Mouse (Mus musculus) T-helper 2 cell (primary cell): ENCODE data around the gene Ppp2r1b.

Experiments used
- in situ Hi-C: fragments of 300-600 bp; cut with MboI, MseI; formaldehyde crosslinking; loops from one replicate; pipeline ENCODE4 v1.15.1; 2025; ENCODE audit warnings: high pct_unique_total_duplicates

Gene Ppp2r1b

GRCm38 (mm10) chr9:50845081-50845480 is at the start of gene Ppp2r1b:
Gene Ppp2r1b (plus strand): TSS chr9:50845301.
- in situ Hi-C loops: loop anchor here (10.0 to 25.0 kb wide), 2 partner anchors 300 to 442 kb away; partner anchors contain the start of gene Colca2

- in situ Hi-C loops: no loop called here
Measured at GRCm38 (mm10) chr9:50796776-50797175, 48.3 kb upstream of the Ppp2r1b start.

GRCm38 (mm10) chr9:50797641-50798040 is 47.5 kb upstream of the Ppp2r1b start:
- in situ Hi-C loops: no loop called here

- in situ Hi-C loops: no loop called here
Measured at GRCm38 (mm10) chr9:50798368-50798767, 46.7 kb upstream of the Ppp2r1b start.

GRCm38 (mm10) chr9:50800985-50801384 is 44.1 kb upstream of the Ppp2r1b start:
- in situ Hi-C loops: no loop called here

- in situ Hi-C loops: no loop called here
Measured at GRCm38 (mm10) chr9:50803055-50803671, 41.9 kb upstream of the Ppp2r1b start.

GRCm38 (mm10) chr9:50808471-50808870 is 36.6 kb upstream of the Ppp2r1b start:
- in situ Hi-C loops: no loop called here

GRCm38 (mm10) chr9:50809146-50809545 is 36.0 kb upstream of the Ppp2r1b start:
- in situ Hi-C loops: no loop called here

- in situ Hi-C loops: no loop called here
Measured at GRCm38 (mm10) chr9:50811187-50811586, 33.9 kb upstream of the Ppp2r1b start.

- in situ Hi-C loops: no loop called here
Measured at GRCm38 (mm10) chr9:50811746-50812145, 33.4 kb upstream of the Ppp2r1b start.

GRCm38 (mm10) chr9:50813796-50814195 is 31.3 kb upstream of the Ppp2r1b start:
- in situ Hi-C loops: no loop called here

- in situ Hi-C loops: no loop called here
Measured at GRCm38 (mm10) chr9:50815666-50816065, 29.4 kb upstream of the Ppp2r1b start.

- in situ Hi-C loops: no loop called here
Measured at GRCm38 (mm10) chr9:50816512-50816911, 28.6 kb upstream of the Ppp2r1b start.

GRCm38 (mm10) chr9:50818050-50818449 is 27.1 kb upstream of the Ppp2r1b start:
- in situ Hi-C loops: no loop called here

GRCm38 (mm10) chr9:50819716-50820115 is 25.4 kb upstream of the Ppp2r1b start:
- in situ Hi-C loops: no loop called here

- in situ Hi-C loops: no loop called here
Measured at GRCm38 (mm10) chr9:50821651-50822050, 23.4 kb upstream of the Ppp2r1b start.

- in situ Hi-C loops: no loop called here
Measured at GRCm38 (mm10) chr9:50822216-50822615, 22.9 kb upstream of the Ppp2r1b start.

- in situ Hi-C loops: no loop called here
Measured at GRCm38 (mm10) chr9:50823779-50824453, 21.2 kb upstream of the Ppp2r1b start.

GRCm38 (mm10) chr9:50831514-50831913 is 13.6 kb upstream of the Ppp2r1b start:
- in situ Hi-C loops: loop anchor here (25.0 kb wide), 1 partner anchor 456 kb away; the partner anchor contains the start of gene Colca2

GRCm38 (mm10) chr9:50832162-50832561 is 12.9 kb upstream of the Ppp2r1b start:
- in situ Hi-C loops: loop anchor here (25.0 kb wide), 1 partner anchor 455 kb away; the partner anchor contains the start of gene Colca2

- in situ Hi-C loops: loop anchor here (25.0 kb wide), 1 partner anchor 455 kb away; the partner anchor contains the start of gene Colca2
Measured at GRCm38 (mm10) chr9:50832582-50832981, 12.5 kb upstream of the Ppp2r1b start.

GRCm38 (mm10) chr9:50833786-50834185 is 11.3 kb upstream of the Ppp2r1b start:
- in situ Hi-C loops: loop anchor here (25.0 kb wide), 1 partner anchor 454 kb away; the partner anchor contains the start of gene Colca2
